Mouse (Mus musculus): Measurements from ENCODE around the gene Scamp2. TPM values are rescaled to one million over a fixed set of nuclear protein-coding genes. Genes with fewer than 3 reads are reported as not detected.

The Scamp2 gene
- polyA plus RNA-seq, 1 experiment, result 46.4 TPM

- TF ChIP-seq POLR2A (IDR thresholded peaks at IDR 0.05; ENCODE audit: borderline replicate concordance, control insufficient read depth, low read depth, low read length), result no peak
- TF ChIP-seq CTCF (IDR thresholded peaks at IDR 0.05; ENCODE audit: control insufficient read depth, insufficient read depth, low read length), result peak; percentile 10; the same call in 1 of the 2 replicates
- peaks cover 3% of the 10 kb centered on the region; the same call in 1 of the 2 replicates for H3K4me1 ChIP-seq (ENCODE audit: control insufficient read depth, insufficient read depth, low read length)
- peak overlapping the region; percentile 9; the same call in 1 of the 2 replicates for H3K27ac ChIP-seq (ENCODE audit: control insufficient read depth, insufficient read depth, low read depth, low read length, poor library complexity)
- no peak overlapping the region for H3K4me3 ChIP-seq (replicated peaks; ENCODE audit: control insufficient read depth, low read depth, low read length)
Measured at GRCm38 (mm10) chr9:57524439-57524838, 36.3 kb upstream of the Scamp2 start.

GRCm38 (mm10) chr9:57525516-57525915 lies 35.2 kb upstream of the Scamp2 start:
- TF ChIP-seq POLR2A (IDR thresholded peaks at IDR 0.05; ENCODE audit: borderline replicate concordance, control insufficient read depth, low read depth, low read length), result no peak
- no peak for TF ChIP-seq CTCF (IDR thresholded peaks at IDR 0.05; ENCODE audit: control insufficient read depth, insufficient read depth, low read length)
- H3K27ac ChIP-seq (ENCODE audit: control insufficient read depth, insufficient read depth, low read depth, low read length, poor library complexity), result no peak overlapping the region
- 24% methylated on average over 2 of the region's 2 CpGs for WGBS
- H3K4me1 ChIP-seq (ENCODE audit: control insufficient read depth, insufficient read depth, low read length), result peaks cover 3% of the 10 kb centered on the region; the same call in 1 of the 2 replicates
- no peak overlapping the region for H3K4me3 ChIP-seq (replicated peaks; ENCODE audit: control insufficient read depth, low read depth, low read length)

- H3K4me3 ChIP-seq (replicated peaks; ENCODE audit: control insufficient read depth, low read depth, low read length), result no peak overlapping the region
- TF ChIP-seq POLR2A (IDR thresholded peaks at IDR 0.05; ENCODE audit: borderline replicate concordance, control insufficient read depth, low read depth, low read length) (no peak), CTCF (IDR thresholded peaks at IDR 0.05; ENCODE audit: control insufficient read depth, insufficient read depth, low read length) (no peak)
- peaks cover 3% of the 10 kb centered on the region; the same call in 1 of the 2 replicates for H3K4me1 ChIP-seq (ENCODE audit: control insufficient read depth, insufficient read depth, low read length)
- H3K27ac ChIP-seq (ENCODE audit: control insufficient read depth, insufficient read depth, low read depth, low read length, poor library complexity), result no peak overlapping the region
Measured at GRCm38 (mm10) chr9:57526435-57526834, 34.3 kb upstream of the Scamp2 start.

GRCm38 (mm10) chr9:57531946-57532345 lies 28.8 kb upstream of the Scamp2 start:
- no peak overlapping the region for H3K27ac ChIP-seq (ENCODE audit: control insufficient read depth, insufficient read depth, low read depth, low read length, poor library complexity)
- no peaks in the 10 kb centered on the region for H3K4me1 ChIP-seq (ENCODE audit: control insufficient read depth, insufficient read depth, low read length)
- TF ChIP-seq CTCF (IDR thresholded peaks at IDR 0.05; ENCODE audit: control insufficient read depth, insufficient read depth, low read length) (no peak), POLR2A (IDR thresholded peaks at IDR 0.05; ENCODE audit: borderline replicate concordance, control insufficient read depth, low read depth, low read length) (no peak)
- H3K4me3 ChIP-seq (replicated peaks; ENCODE audit: control insufficient read depth, low read depth, low read length), result no peak overlapping the region
- 83% methylated on average over 1 of the region's 1 CpGs for whole genome bisulfite sequencing

GRCm38 (mm10) chr9:57536362-57536761 lies 24.4 kb upstream of the Scamp2 start:
- Histone ChIP-seq H3K27ac (ENCODE audit: control insufficient read depth, insufficient read depth, low read depth, low read length, poor library complexity) (no peak overlapping the region), H3K4me3 (replicated peaks; ENCODE audit: control insufficient read depth, low read depth, low read length) (no peak overlapping the region), H3K4me1 (ENCODE audit: control insufficient read depth, insufficient read depth, low read length) (peaks cover 2% of the 10 kb centered on the region)
- no peak for TF ChIP-seq POLR2A (IDR thresholded peaks at IDR 0.05; ENCODE audit: borderline replicate concordance, control insufficient read depth, low read depth, low read length)
- TF ChIP-seq CTCF (IDR thresholded peaks at IDR 0.05; ENCODE audit: control insufficient read depth, insufficient read depth, low read length), result no peak
- 86% methylated on average over 5 of the region's 5 CpGs for WGBS

GRCm38 (mm10) chr9:57537044-57537727 lies 23.6 kb upstream of the Scamp2 start, which contains the start of gene Fam219b:
Gene Fam219b, plus strand, starts transcription at chr9:57537528.
- Histone ChIP-seq H3K4me3 (replicated peaks; ENCODE audit: control insufficient read depth, low read depth, low read length) (peak within 1 kb of the TSS; percentile 89), H3K27ac (ENCODE audit: control insufficient read depth, insufficient read depth, low read depth, low read length, poor library complexity) (peak within 1 kb of the TSS; percentile 68), H3K4me1 (ENCODE audit: control insufficient read depth, insufficient read depth, low read length) (peaks cover 2% of the 10 kb centered on the region)
- 2% methylated on average over 45 of the region's 45 CpGs for WGBS
- TF ChIP-seq CTCF (IDR thresholded peaks at IDR 0.05; ENCODE audit: control insufficient read depth, insufficient read depth, low read length) (no peak), POLR2A (IDR thresholded peaks at IDR 0.05; ENCODE audit: borderline replicate concordance, control insufficient read depth, low read depth, low read length) (peak; percentile 74; the same call in 1 of the 2 replicates)

- Histone ChIP-seq H3K27ac (ENCODE audit: control insufficient read depth, insufficient read depth, low read depth, low read length, poor library complexity) (peak overlapping the region; percentile 68), H3K4me3 (replicated peaks; ENCODE audit: control insufficient read depth, low read depth, low read length) (peak overlapping the region; percentile 89), H3K4me1 (ENCODE audit: control insufficient read depth, insufficient read depth, low read length) (peaks cover 2% of the 10 kb centered on the region)
- WGBS, result under 1% methylated on average over 24 of the region's 24 CpGs
- TF ChIP-seq CTCF (IDR thresholded peaks at IDR 0.05; ENCODE audit: control insufficient read depth, insufficient read depth, low read length) (no peak), POLR2A (IDR thresholded peaks at IDR 0.05; ENCODE audit: borderline replicate concordance, control insufficient read depth, low read depth, low read length) (no peak)
Measured at GRCm38 (mm10) chr9:57537728-57538181, 23.0 kb upstream of the Scamp2 start.

GRCm38 (mm10) chr9:57539550-57539949 lies 21.2 kb upstream of the Scamp2 start:
- Histone ChIP-seq H3K4me3 (replicated peaks; ENCODE audit: control insufficient read depth, low read depth, low read length) (no peak overlapping the region), H3K4me1 (ENCODE audit: control insufficient read depth, insufficient read depth, low read length) (peaks cover 2% of the 10 kb centered on the region), H3K27ac (ENCODE audit: control insufficient read depth, insufficient read depth, low read depth, low read length, poor library complexity) (no peak overlapping the region)
- no peak for TF ChIP-seq CTCF (IDR thresholded peaks at IDR 0.05; ENCODE audit: control insufficient read depth, insufficient read depth, low read length)
- no peak for TF ChIP-seq POLR2A (IDR thresholded peaks at IDR 0.05; ENCODE audit: borderline replicate concordance, control insufficient read depth, low read depth, low read length)
- 81% methylated on average over 2 of the region's 2 CpGs for WGBS
